Mouse (Mus musculus) thymus, postnatal 4 days (tissue): Measurements from ENCODE around the gene Mthfd1l.

Source experiments
- DNase-seq: peaks from one replicate; pipeline ENCODE4 v3.0.0; 2021

Gene Mthfd1l

GRCm38 (mm10) chr10:4085363-4086141 is 112.6 kb downstream of the Mthfd1l start:
- no peak for DNase-seq

- DNase-seq: no peak
Observed at GRCm38 (mm10) chr10:4087563-4087962, 114.6 kb downstream of the Mthfd1l start.

- peak; percentile 84 for DNase-seq
Observed at GRCm38 (mm10) chr10:4088744-4089414, 116.0 kb downstream of the Mthfd1l start.

- DNase-seq: no peak
Observed at GRCm38 (mm10) chr10:4089885-4090284, 117.0 kb downstream of the Mthfd1l start.

GRCm38 (mm10) chr10:4092990-4093389 is 120.1 kb downstream of the Mthfd1l start:
- DNase-seq: no peak

- DNase-seq: no peak
Observed at GRCm38 (mm10) chr10:4094093-4094817, 121.3 kb downstream of the Mthfd1l start.

- DNase-seq: no peak
Observed at GRCm38 (mm10) chr10:4096151-4096550, 123.2 kb downstream of the Mthfd1l start.

- peak; percentile 67 for DNase-seq
Observed at GRCm38 (mm10) chr10:4100007-4100406, 127.1 kb downstream of the Mthfd1l start.

- DNase-seq: no peak
Observed at GRCm38 (mm10) chr10:4105676-4106528, 133.0 kb downstream of the Mthfd1l start.

- no peak for DNase-seq
Observed at GRCm38 (mm10) chr10:4107661-4108338, 134.9 kb downstream of the Mthfd1l start.

- DNase-seq: no peak
Observed at GRCm38 (mm10) chr10:4108462-4108861, 135.5 kb downstream of the Mthfd1l start.

GRCm38 (mm10) chr10:4111095-4111794 is 138.3 kb downstream of the Mthfd1l start:
- DNase-seq: no peak

GRCm38 (mm10) chr10:4111795-4112139 is 138.8 kb downstream of the Mthfd1l start:
- no peak for DNase-seq

- no peak for DNase-seq
Observed at GRCm38 (mm10) chr10:4112611-4113327, 139.9 kb downstream of the Mthfd1l start.

- no peak for DNase-seq
Observed at GRCm38 (mm10) chr10:4113328-4113658, 140.4 kb downstream of the Mthfd1l start.

- no peak for DNase-seq
Observed at GRCm38 (mm10) chr10:4116653-4117052, 143.7 kb downstream of the Mthfd1l start.

GRCm38 (mm10) chr10:4117091-4117490 is 144.2 kb downstream of the Mthfd1l start:
- DNase-seq: no peak

GRCm38 (mm10) chr10:4119287-4119686 is 146.4 kb downstream of the Mthfd1l start:
- DNase-seq: no peak

GRCm38 (mm10) chr10:4120708-4121107 is 147.8 kb downstream of the Mthfd1l start:
- peak; percentile 38 for DNase-seq

- no peak for DNase-seq
Observed at GRCm38 (mm10) chr10:4121197-4121596, 148.3 kb downstream of the Mthfd1l start.
